In the genomic region with DNA sequence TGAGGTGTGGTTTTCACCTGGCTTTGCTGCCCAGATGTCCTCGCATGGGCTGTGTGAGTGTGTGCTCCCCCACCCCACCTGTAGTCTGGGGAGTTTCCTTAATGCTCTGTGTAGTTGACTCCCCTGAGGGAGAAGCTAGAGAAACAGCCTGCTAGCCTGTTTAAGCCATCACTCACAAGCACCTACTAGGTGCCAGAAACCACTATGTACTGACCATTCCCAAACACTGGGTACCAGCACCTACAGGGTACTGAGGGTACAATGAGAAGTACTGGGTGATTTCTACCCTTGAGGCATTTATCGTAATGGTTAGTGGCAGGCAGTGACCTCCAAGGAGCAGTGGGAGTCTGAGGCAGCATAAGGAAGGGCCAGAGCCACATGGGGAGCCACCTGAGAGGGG, we compare ENCODE assay signal across 28 mouse cellular contexts.
"Had no signal": no experiment of that assay in that cellular context is flagged by ENCODE, and none has a peak within 500 bp of the region (broad histone marks: within the 10 kb centered on the region; RNA-seq: fewer than 3 reads in every experiment).

No protein-coding gene starts in this region.

- DNase-seq: cerebellum, adult 8-10 months; cerebellum, adult 9-10 months; cerebellum, adult 9-11 months; cerebellum, postnatal 10 days; cerebellum, postnatal 14 days; cerebellum, postnatal 25 days; cerebellum, postnatal 36 days; embryo, embryonic 11 days; forebrain, postnatal 0 days; gastrocnemius, adult 2 months; gastrocnemius, postnatal 10 days; gastrocnemius, postnatal 14 days; gastrocnemius, postnatal 25 days; gastrocnemius, postnatal 36 days; heart, adult 11 months; heart, adult 18-20 months; heart, adult 2 months had no signal

- H3K9me3 ChIP-seq: embryonic facial prominence, embryonic 10.5 days; embryonic facial prominence, embryonic 12.5 days; embryonic facial prominence, embryonic 13.5 days; embryonic facial prominence, embryonic 15.5 days; forebrain, embryonic 10.5 days; forebrain, embryonic 12.5 days; forebrain, embryonic 13.5 days; forebrain, embryonic 15.5 days had no signal

- H3K4me3 ChIP-seq: embryonic facial prominence, embryonic 10.5 days; embryonic facial prominence, embryonic 12.5 days; embryonic facial prominence, embryonic 13.5 days; embryonic facial prominence, embryonic 15.5 days; erythroblast, embryonic 14.5 days; forebrain, embryonic 10.5 days; forebrain, embryonic 12.5 days; forebrain, embryonic 13.5 days; forebrain, embryonic 15.5 days; gastrocnemius, adult 2 months; heart, adult 2 months had no signal

- H3K4me1 ChIP-seq: embryonic facial prominence, embryonic 12.5 days; embryonic facial prominence, embryonic 13.5 days; embryonic facial prominence, embryonic 15.5 days; forebrain, embryonic 15.5 days had no signal

- ATAC-seq: forebrain, embryonic 13.5 days; forebrain, embryonic 14.5 days; forebrain, embryonic 15.5 days; forebrain, embryonic 16.5 days; forebrain, postnatal 0 days had no signal

- H3K27me3 ChIP-seq: embryonic facial prominence, embryonic 12.5 days; embryonic facial prominence, embryonic 13.5 days; embryonic facial prominence, embryonic 15.5 days; forebrain, embryonic 12.5 days; forebrain, embryonic 13.5 days; forebrain, embryonic 15.5 days had no signal

- H3K27ac ChIP-seq: embryonic facial prominence, embryonic 10.5 days; embryonic facial prominence, embryonic 12.5 days; embryonic facial prominence, embryonic 13.5 days; embryonic facial prominence, embryonic 15.5 days; forebrain, embryonic 10.5 days; forebrain, embryonic 12.5 days; forebrain, embryonic 13.5 days; forebrain, embryonic 15.5 days; gastrocnemius, adult 2 months; heart, adult 2 months had no signal

- H3K9ac ChIP-seq: embryonic facial prominence, embryonic 12.5 days; embryonic facial prominence, embryonic 13.5 days; embryonic facial prominence, embryonic 15.5 days; forebrain, embryonic 12.5 days; forebrain, embryonic 13.5 days; forebrain, embryonic 15.5 days; forebrain, postnatal 0 days had no signal

- H3K4me2 ChIP-seq: embryonic facial prominence, embryonic 12.5 days; embryonic facial prominence, embryonic 13.5 days; embryonic facial prominence, embryonic 15.5 days; forebrain, embryonic 12.5 days; forebrain, embryonic 13.5 days; forebrain, embryonic 15.5 days had no signal

- H3K36me3 ChIP-seq: embryonic facial prominence, embryonic 10.5 days; embryonic facial prominence, embryonic 12.5 days; embryonic facial prominence, embryonic 13.5 days; embryonic facial prominence, embryonic 15.5 days; forebrain, embryonic 10.5 days; forebrain, embryonic 12.5 days; forebrain, embryonic 15.5 days had no signal
